Mouse (Mus musculus) limb, embryonic 12.5 days (tissue): ENCODE results near the gene Abat. TPM values are rescaled to one million over a fixed set of nuclear protein-coding genes. Genes with fewer than 3 reads are reported as not detected.

ENCODE experiments used
- ATAC-seq: fragments of 200-750 bp; cut with Nextera tagmentation; 2 replicates; pipeline ENCODE4 v1.8.0; 2017; ENCODE audit warnings: low read depth, moderate TSS enrichment; ENCODE audit not compliant: insufficient number of reproducible peaks, insufficient read depth, low FRiP score, low TSS enrichment
- H3K27ac ChIP-seq: fragments of 300-500 bp; sonication (generic); 2 replicates; pipeline ENCODE4 v1.5.1; 2016; ENCODE audit warnings: mild to moderate bottlenecking, moderate library complexity
- H3K27me3 ChIP-seq: fragments of 300-500 bp; sonication (generic); 2 replicates; pipeline ENCODE4 v1.6.1; 2016; ENCODE audit warnings: mild to moderate bottlenecking, moderate library complexity
- H3K36me3 ChIP-seq: fragments of 300-500 bp; sonication (generic); 2 replicates; pipeline ENCODE4 v1.6.1; 2016; ENCODE audit warnings: mild to moderate bottlenecking, moderate library complexity
- H3K4me1 ChIP-seq: fragments of 300-500 bp; sonication (generic); replicated peaks from 2 replicates; pipeline ENCODE4 v1.6.1; 2016
- H3K4me2 ChIP-seq: fragments of 300-500 bp; sonication (generic); 2 replicates; pipeline ENCODE4 v1.6.1; 2016; ENCODE audit warnings: mild to moderate bottlenecking, moderate library complexity
- H3K4me3 ChIP-seq: fragments of 300-500 bp; sonication (generic); replicated peaks from 2 replicates; pipeline ENCODE4 v1.5.1; 2016; ENCODE audit warnings: mild to moderate bottlenecking
- H3K9ac ChIP-seq: fragments of 300-500 bp; sonication (generic); replicated peaks from 2 replicates; pipeline ENCODE4 v1.6.1; 2016; ENCODE audit warnings: mild to moderate bottlenecking, moderate library complexity
- H3K9me3 ChIP-seq: fragments of 300-500 bp; sonication (generic); 2 replicates; pipeline ENCODE4 v1.6.1; 2016; ENCODE audit warnings: mild to moderate bottlenecking, moderate library complexity
- WGBS: fragments of 180-500 bp; shearing (Covaris S2); methylation state at CpG from one replicate; pipeline ENCODE4 v1.1.7; 2016; 5-methylcytosine and 5-hydroxymethylcytosine counted together
- polyA plus RNA-seq: library from polyadenylated mRNA; unstranded; fragments of >200 nt; fragmentation: Nextera tagmentation; extraction: Ambion mirVana; gene quantifications from 2 replicates; pipeline ENCODE4 v1.2.1, GENCODE M21; 2016

Gene Abat
- polyA plus RNA-seq, 1 experiment from 2014 or later, result 36.4 TPM

GRCm38 (mm10) chr16:8573751-8574150, 60.5 kb downstream of the Abat start:
- 8% methylated on average over 3 of the region's 3 CpGs for WGBS
- no peak overlapping the region for H3K4me3 ChIP-seq
- H3K27me3 ChIP-seq, result no peaks in the 10 kb centered on the region
- no peak for ATAC-seq
- peaks cover 7% of the 10 kb centered on the region for H3K4me1 ChIP-seq
- H3K36me3 ChIP-seq, result peaks cover 31% of the 10 kb centered on the region
- H3K4me2 ChIP-seq, result no peak overlapping the region
- H3K9me3 ChIP-seq, result no peaks in the 10 kb centered on the region
- no peak overlapping the region for H3K9ac ChIP-seq
- no peak overlapping the region for H3K27ac ChIP-seq

- Histone ChIP-seq H3K4me2 (no peak overlapping the region), H3K27ac (no peak overlapping the region), H3K27me3 (no peaks in the 10 kb centered on the region), H3K9ac (no peak overlapping the region), H3K4me3 (no peak overlapping the region), H3K36me3 (peaks cover 31% of the 10 kb centered on the region), H3K9me3 (no peaks in the 10 kb centered on the region), H3K4me1 (peaks cover 7% of the 10 kb centered on the region)
- 88% methylated on average over 11 of the region's 11 CpGs for WGBS
- ATAC-seq, result no peak
Measured at GRCm38 (mm10) chr16:8574316-8574715, 61.1 kb downstream of the Abat start.

- H3K4me1 ChIP-seq, result no peaks in the 10 kb centered on the region
- no peaks in the 10 kb centered on the region for H3K9me3 ChIP-seq
- no peak overlapping the region for H3K4me2 ChIP-seq
- no peak overlapping the region for H3K27ac ChIP-seq
- no peaks in the 10 kb centered on the region for H3K27me3 ChIP-seq
- peaks cover 31% of the 10 kb centered on the region for H3K36me3 ChIP-seq
- no peak overlapping the region for H3K4me3 ChIP-seq
- H3K9ac ChIP-seq, result no peak overlapping the region
- 79% methylated on average over 3 of the region's 3 CpGs for WGBS
- ATAC-seq, result no peak
Measured at GRCm38 (mm10) chr16:8576111-8576510, 62.9 kb downstream of the Abat start.

- H3K27ac ChIP-seq, result no peak overlapping the region
- no peaks in the 10 kb centered on the region for H3K4me1 ChIP-seq
- no peak overlapping the region for H3K9ac ChIP-seq
- 74% methylated on average over 3 of the region's 3 CpGs for WGBS
- no peak overlapping the region for H3K4me2 ChIP-seq
- no peaks in the 10 kb centered on the region for H3K27me3 ChIP-seq
- H3K9me3 ChIP-seq, result 0 out of 2 replicates have a peak, but pooled peaks cover 2% of the 10 kb centered on the region
- no peak overlapping the region for H3K4me3 ChIP-seq
- peaks cover 31% of the 10 kb centered on the region for H3K36me3 ChIP-seq
- no peak for ATAC-seq
Measured at GRCm38 (mm10) chr16:8576901-8577300, 63.7 kb downstream of the Abat start.

- no peak overlapping the region for H3K4me2 ChIP-seq
- H3K27ac ChIP-seq, result no peak overlapping the region
- no peak overlapping the region for H3K4me3 ChIP-seq
- H3K9me3 ChIP-seq, result peaks cover 7% of the 10 kb centered on the region; the same call in 1 of the 2 replicates
- no peak overlapping the region for H3K9ac ChIP-seq
- peaks cover 35% of the 10 kb centered on the region for H3K36me3 ChIP-seq
- H3K27me3 ChIP-seq, result no peaks in the 10 kb centered on the region
- ATAC-seq, result no peak
- 32% methylated on average over 4 of the region's 4 CpGs for WGBS
- no peaks in the 10 kb centered on the region for H3K4me1 ChIP-seq
Measured at GRCm38 (mm10) chr16:8578326-8578725, 65.1 kb downstream of the Abat start.

GRCm38 (mm10) chr16:8579546-8579945, 66.3 kb downstream of the Abat start:
- Histone ChIP-seq H3K27me3 (no peaks in the 10 kb centered on the region), H3K4me2 (no peak overlapping the region), H3K36me3 (peaks cover 33% of the 10 kb centered on the region), H3K4me1 (no peaks in the 10 kb centered on the region), H3K9ac (no peak overlapping the region), H3K4me3 (no peak overlapping the region), H3K27ac (no peak overlapping the region), H3K9me3 (peaks cover 7% of the 10 kb centered on the region; the same call in 1 of the 2 replicates)
- 81% methylated on average over 5 of the region's 5 CpGs for WGBS
- ATAC-seq, result no peak

GRCm38 (mm10) chr16:8581661-8582239, 68.5 kb downstream of the Abat start:
- H3K36me3 ChIP-seq, result peaks cover 38% of the 10 kb centered on the region
- WGBS, result 94% methylated on average over 6 of the region's 6 CpGs
- ATAC-seq, result no peak

GRCm38 (mm10) chr16:8582579-8583295, 69.5 kb downstream of the Abat start:
- H3K9me3 ChIP-seq, result peaks cover 7% of the 10 kb centered on the region; the same call in 1 of the 2 replicates
- H3K27ac ChIP-seq, result no peak overlapping the region
- peaks cover 42% of the 10 kb centered on the region for H3K36me3 ChIP-seq
- no peaks in the 10 kb centered on the region for H3K27me3 ChIP-seq
- H3K4me3 ChIP-seq, result no peak overlapping the region
- 96% methylated on average over 5 of the region's 5 CpGs for WGBS
- no peak for ATAC-seq
- no peak overlapping the region for H3K4me2 ChIP-seq
- H3K4me1 ChIP-seq, result no peaks in the 10 kb centered on the region
- no peak overlapping the region for H3K9ac ChIP-seq

More at GRCm38 (mm10) chr16:8581661-8582239, 68.5 kb downstream of the Abat start:
- Histone ChIP-seq H3K9ac (no peak overlapping the region), H3K9me3 (peaks cover 7% of the 10 kb centered on the region; the same call in 1 of the 2 replicates), H3K27me3 (no peaks in the 10 kb centered on the region), H3K27ac (no peak overlapping the region), H3K4me1 (no peaks in the 10 kb centered on the region), H3K4me2 (no peak overlapping the region), H3K4me3 (no peak overlapping the region)

GRCm38 (mm10) chr16:8584248-8584647, 71.0 kb downstream of the Abat start:
- H3K4me1 ChIP-seq, result no peaks in the 10 kb centered on the region
- peaks cover 7% of the 10 kb centered on the region; the same call in 1 of the 2 replicates for H3K9me3 ChIP-seq
- no peak overlapping the region for H3K9ac ChIP-seq
- 95% methylated on average over 1 of the region's 1 CpGs for WGBS
- peaks cover 54% of the 10 kb centered on the region for H3K36me3 ChIP-seq
- H3K27ac ChIP-seq, result no peak overlapping the region
- H3K27me3 ChIP-seq, result no peaks in the 10 kb centered on the region
- no peak for ATAC-seq
- H3K4me2 ChIP-seq, result no peak overlapping the region
- no peak overlapping the region for H3K4me3 ChIP-seq

- peaks cover 7% of the 10 kb centered on the region; the same call in 1 of the 2 replicates for H3K9me3 ChIP-seq
- no peak overlapping the region for H3K27ac ChIP-seq
- H3K36me3 ChIP-seq, result peaks cover 61% of the 10 kb centered on the region
- H3K4me1 ChIP-seq, result no peaks in the 10 kb centered on the region
- H3K4me3 ChIP-seq, result no peak overlapping the region
- 64% methylated on average over 5 of the region's 5 CpGs for WGBS
- H3K4me2 ChIP-seq, result no peak overlapping the region
- H3K27me3 ChIP-seq, result no peaks in the 10 kb centered on the region
- no peak for ATAC-seq
- H3K9ac ChIP-seq, result no peak overlapping the region
Measured at GRCm38 (mm10) chr16:8585056-8585455, 71.8 kb downstream of the Abat start.

- ATAC-seq, result no peak
- no peaks in the 10 kb centered on the region for H3K9me3 ChIP-seq
- no peak overlapping the region for H3K4me2 ChIP-seq
- no peaks in the 10 kb centered on the region for H3K27me3 ChIP-seq
- H3K4me1 ChIP-seq, result peaks cover 6% of the 10 kb centered on the region
- WGBS, result 84% methylated on average over 4 of the region's 4 CpGs
- H3K4me3 ChIP-seq, result no peak overlapping the region
- no peaks in the 10 kb centered on the region for H3K36me3 ChIP-seq
- H3K9ac ChIP-seq, result no peak overlapping the region
- H3K27ac ChIP-seq, result no peak overlapping the region
Measured at GRCm38 (mm10) chr16:8595411-8595810, 82.2 kb downstream of the Abat start.
